Mouse (Mus musculus) midbrain, embryonic 11.5 days (tissue): ENCODE measurements around the gene Spred1. TPM values are rescaled to one million over a fixed set of nuclear protein-coding genes. Genes with fewer than 3 reads are reported as not detected.

ENCODE experiments used
- ATAC-seq: fragments of 200-750 bp; cut with Nextera tagmentation; 2 replicates; pipeline ENCODE4 v1.8.0; 2017; ENCODE audit warnings: moderate TSS enrichment, moderate library complexity; ENCODE audit not compliant: low FRiP score
- DNase-seq: peaks from one replicate; pipeline ENCODE4 v3.0.0; 2015; ENCODE audit warnings: low spot score; ENCODE audit errors: missing footprints
- H3K27ac ChIP-seq: fragments of 300-500 bp; sonication (generic); 2 replicates; pipeline ENCODE4 v1.5.1; 2014; ENCODE audit warnings: low read depth, low read length
- H3K27me3 ChIP-seq: fragments of 300-500 bp; sonication (generic); 2 replicates; pipeline ENCODE4 v1.6.1; 2014; ENCODE audit warnings: mild to moderate bottlenecking, low read length, moderate library complexity, mixed read lengths; ENCODE audit not compliant: control insufficient read depth, insufficient read depth
- H3K36me3 ChIP-seq: fragments of 300-500 bp; sonication (generic); 2 replicates; pipeline ENCODE4 v1.6.1; 2014; ENCODE audit warnings: mild to moderate bottlenecking, low read length, moderate library complexity, mixed read lengths; ENCODE audit not compliant: control insufficient read depth, insufficient read depth
- H3K4me1 ChIP-seq: fragments of 300-500 bp; sonication (generic); 2 replicates; pipeline ENCODE4 v1.6.1; 2014; ENCODE audit warnings: low read length; ENCODE audit not compliant: control insufficient read depth, insufficient read depth
- H3K4me2 ChIP-seq: fragments of 300-500 bp; sonication (generic); 2 replicates; pipeline ENCODE4 v1.6.1; 2014; ENCODE audit warnings: mild to moderate bottlenecking, moderate library complexity
- H3K4me3 ChIP-seq: fragments of 300-500 bp; sonication (generic); 2 replicates; pipeline ENCODE4 v1.5.1; 2014; ENCODE audit warnings: low read depth, low read length
- H3K9ac ChIP-seq: fragments of 300-500 bp; sonication (generic); 2 replicates; pipeline ENCODE4 v1.6.1; 2014; ENCODE audit warnings: low read length
- H3K9me3 ChIP-seq: fragments of 300-500 bp; sonication (generic); 2 replicates; pipeline ENCODE4 v1.6.1; 2016; ENCODE audit warnings: low read length; ENCODE audit not compliant: control insufficient read depth
- WGBS: fragments of 180-500 bp; shearing (Covaris S2); extraction: QIAGEN DNeasy Blood & Tissue Kit; methylation state at CpG from one replicate; pipeline ENCODE4 v1.1.7; 2014; 5-methylcytosine and 5-hydroxymethylcytosine counted together
- polyA plus RNA-seq: library from polyadenylated mRNA; unstranded; fragments of >200 nt; fragmentation: Nextera tagmentation; extraction: Ambion mirVana; gene quantifications from 2 replicates; pipeline ENCODE4 v1.2.1, GENCODE M21; 2014

The Spred1 gene
- polyA plus RNA-seq, 1 experiment from 2014 or later: 20.1 TPM

GRCm38 (mm10) chr2:117110355-117110866 lies 10.8 kb upstream of the Spred1 start:
- Histone ChIP-seq H3K9ac (no peak overlapping the region), H3K4me3 (no peak overlapping the region), H3K27ac (no peak overlapping the region), H3K4me1 (no peaks in the 10 kb centered on the region), H3K27me3 (no peaks in the 10 kb centered on the region), H3K36me3 (no peaks in the 10 kb centered on the region), H3K9me3 (no peaks in the 10 kb centered on the region), H3K4me2 (no peak overlapping the region)
- DNase-seq: peak; percentile 82
- 49% methylated on average over 6 of the region's 6 CpGs for WGBS
- ATAC-seq: peak; percentile 57; the same call in 1 of the 2 replicates

DNA sequence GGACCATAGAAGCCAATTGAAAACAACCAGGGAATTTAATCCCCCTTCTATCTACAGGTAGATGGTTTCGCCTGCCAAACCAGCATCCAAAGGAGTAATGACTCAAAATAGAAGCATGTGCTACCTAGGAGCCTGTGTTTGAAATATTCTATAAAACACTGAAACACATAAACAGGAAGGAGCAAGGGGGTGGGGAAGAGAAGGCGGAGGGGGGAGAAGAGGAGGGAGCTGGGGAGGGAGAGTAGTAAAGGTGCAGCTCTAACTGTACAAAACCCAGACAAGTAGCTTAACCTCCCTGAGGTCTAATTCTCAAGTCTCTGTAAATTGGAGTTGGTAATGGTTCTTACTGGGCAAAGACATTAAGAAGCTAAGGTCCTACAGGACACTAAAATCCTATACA lies 7.9 kb upstream of the Spred1 start:
- no peaks in the 10 kb centered on the region for H3K4me1 ChIP-seq
- no peaks in the 10 kb centered on the region for H3K27me3 ChIP-seq
- H3K9ac ChIP-seq: no peak overlapping the region
- H3K9me3 ChIP-seq: no peaks in the 10 kb centered on the region
- H3K27ac ChIP-seq: no peak overlapping the region
- H3K4me3 ChIP-seq: no peak overlapping the region
- no peaks in the 10 kb centered on the region for H3K36me3 ChIP-seq
- DNase-seq: no peak
- 78% methylated on average over 2 of the region's 2 CpGs for WGBS
- H3K4me2 ChIP-seq: no peak overlapping the region
- no peak for ATAC-seq

- H3K4me3 ChIP-seq: no peak overlapping the region
- H3K36me3 ChIP-seq: no peaks in the 10 kb centered on the region
- no peaks in the 10 kb centered on the region for H3K27me3 ChIP-seq
- H3K9me3 ChIP-seq: no peaks in the 10 kb centered on the region
- H3K9ac ChIP-seq: no peak overlapping the region
- DNase-seq (no peak), ATAC-seq (no peak)
- H3K4me1 ChIP-seq: no peaks in the 10 kb centered on the region
- no peak overlapping the region for H3K4me2 ChIP-seq
- no peak overlapping the region for H3K27ac ChIP-seq
- 76% methylated on average over 4 of the region's 4 CpGs for WGBS
Measured at GRCm38 (mm10) chr2:117113762-117114161, 7.4 kb upstream of the Spred1 start.

GRCm38 (mm10) chr2:117118516-117118915 lies 2.7 kb upstream of the Spred1 start:
- Histone ChIP-seq H3K4me3 (no peak overlapping the region), H3K9ac (no peak overlapping the region), H3K4me1 (peaks cover 6% of the 10 kb centered on the region; the same call in 1 of the 2 replicates), H3K27me3 (no peaks in the 10 kb centered on the region), H3K27ac (no peak overlapping the region), H3K4me2 (no peak overlapping the region), H3K36me3 (no peaks in the 10 kb centered on the region), H3K9me3 (no peaks in the 10 kb centered on the region)
- DNase-seq (no peak), ATAC-seq (no peak)
- 54% methylated on average over 2 of the region's 2 CpGs for WGBS

- Histone ChIP-seq H3K27me3 (no peaks in the 10 kb centered on the region), H3K36me3 (no peaks in the 10 kb centered on the region), H3K4me3 (peak overlapping the region; percentile 97), H3K4me1 (peaks cover 10% of the 10 kb centered on the region; the same call in 1 of the 2 replicates), H3K9me3 (no peaks in the 10 kb centered on the region), H3K4me2 (peak overlapping the region; percentile 79), H3K27ac (peak overlapping the region; percentile 99), H3K9ac (peak overlapping the region; percentile 92)
- 2% methylated on average over 30 of the region's 30 CpGs for WGBS
- ATAC-seq: peak; percentile 54
- peak; percentile 94 for DNase-seq
Measured at GRCm38 (mm10) chr2:117119291-117120245, 1.6 kb upstream of the Spred1 start.

GRCm38 (mm10) chr2:117120246-117121211 lies 645 bp upstream of the Spred1 start:
- peak; percentile 84 for ATAC-seq
- peak; percentile 99 for DNase-seq
- Histone ChIP-seq H3K4me3 (peak overlapping the region; percentile 97), H3K36me3 (no peaks in the 10 kb centered on the region), H3K4me1 (peaks cover 10% of the 10 kb centered on the region; the same call in 1 of the 2 replicates), H3K4me2 (peak overlapping the region; percentile 79), H3K9ac (peak overlapping the region; percentile 92), H3K27me3 (no peaks in the 10 kb centered on the region), H3K9me3 (no peaks in the 10 kb centered on the region), H3K27ac (peak overlapping the region; percentile 99)
- under 1% methylated on average over 90 of the region's 101 CpGs for whole genome bisulfite sequencing

GRCm38 (mm10) chr2:117121984-117122605 lies 921 bp downstream of the Spred1 start:
- ATAC-seq: peak; percentile 0; the same call in 1 of the 2 replicates
- DNase-seq: peak; percentile 88
- H3K27ac ChIP-seq: peak overlapping the region; percentile 99; the same call in 1 of the 2 replicates
- under 1% methylated on average over 19 of the region's 19 CpGs for WGBS
- H3K4me2 ChIP-seq: peak overlapping the region; percentile 79
- no peaks in the 10 kb centered on the region for H3K9me3 ChIP-seq
- H3K36me3 ChIP-seq: no peaks in the 10 kb centered on the region
- peak overlapping the region; percentile 92 for H3K9ac ChIP-seq
- no peaks in the 10 kb centered on the region for H3K27me3 ChIP-seq
- peak overlapping the region; percentile 97 for H3K4me3 ChIP-seq
- peaks cover 10% of the 10 kb centered on the region; the same call in 1 of the 2 replicates for H3K4me1 ChIP-seq

DNA sequence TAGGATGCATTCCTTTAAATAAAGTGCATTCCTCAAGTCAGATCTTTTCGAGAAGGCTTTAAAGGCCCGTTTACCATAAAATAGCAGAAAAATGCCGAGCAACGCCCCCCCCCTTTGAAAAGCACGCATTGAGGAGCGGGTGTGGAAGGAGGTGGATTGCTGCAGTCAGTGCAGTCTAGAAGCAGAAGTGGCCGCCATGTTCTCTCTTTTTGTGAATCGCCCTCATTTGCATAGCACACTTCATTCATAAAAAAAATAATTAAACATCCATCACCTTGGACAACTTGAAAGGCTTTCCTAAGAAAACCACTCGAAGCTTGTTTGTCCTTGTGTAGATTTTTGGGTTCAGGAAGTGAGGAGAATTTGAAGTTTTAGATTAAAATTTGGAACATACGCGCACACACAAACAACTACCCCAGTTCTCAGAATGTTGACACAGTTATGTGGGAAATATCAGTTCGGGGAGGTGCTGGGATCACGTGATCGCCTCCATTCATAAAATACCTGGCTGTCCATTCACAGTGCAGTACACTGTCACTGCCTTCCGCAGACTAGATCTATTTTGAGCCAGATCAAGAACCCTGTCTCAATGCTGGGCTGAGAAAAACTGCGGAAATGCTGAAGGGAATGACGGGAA lies 1.6 kb downstream of the Spred1 start:
- Histone ChIP-seq H3K4me3 (peak overlapping the region; percentile 97), H3K9me3 (no peaks in the 10 kb centered on the region), H3K4me1 (peaks cover 10% of the 10 kb centered on the region; the same call in 1 of the 2 replicates), H3K27me3 (no peaks in the 10 kb centered on the region), H3K9ac (peak overlapping the region; percentile 92), H3K36me3 (no peaks in the 10 kb centered on the region), H3K4me2 (peak overlapping the region; percentile 79), H3K27ac (no peak overlapping the region)
- 14% methylated on average over 17 of the region's 17 CpGs for WGBS
- ATAC-seq: peak; percentile 38; the same call in 1 of the 2 replicates
- peak; percentile 94 for DNase-seq
